Mouse (Mus musculus): Measurements from ENCODE around the gene Mdga2.

DNA sequence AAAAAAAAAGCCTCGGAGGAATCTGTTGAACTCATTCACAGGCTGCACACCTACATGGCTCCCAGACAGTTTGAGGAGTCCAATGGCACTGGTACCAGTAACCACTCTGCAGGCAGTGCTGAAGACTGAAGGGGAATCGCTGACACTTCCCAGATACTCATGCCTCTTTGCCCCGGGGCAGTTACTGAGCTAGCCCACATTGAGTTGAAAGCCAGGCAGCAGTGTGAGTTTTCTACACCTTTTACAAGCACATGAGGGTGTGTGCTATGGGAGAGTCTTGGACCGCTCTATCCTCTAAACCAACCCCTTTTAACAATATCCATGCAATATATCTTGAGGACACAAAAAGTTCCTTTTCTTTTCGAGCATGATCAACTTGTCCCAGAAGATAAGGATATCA lies 2.8 kb downstream of the Mdga2 start:
- TF ChIP-seq CTCF (IDR thresholded peaks at IDR 0.05) (no peak), EP300 (IDR thresholded peaks at IDR 0.05) (no peak)

Data from lung, postnatal 0 days (tissue).